Mouse (Mus musculus): ENCODE measurements around the gene Kcnk18.

DNA sequence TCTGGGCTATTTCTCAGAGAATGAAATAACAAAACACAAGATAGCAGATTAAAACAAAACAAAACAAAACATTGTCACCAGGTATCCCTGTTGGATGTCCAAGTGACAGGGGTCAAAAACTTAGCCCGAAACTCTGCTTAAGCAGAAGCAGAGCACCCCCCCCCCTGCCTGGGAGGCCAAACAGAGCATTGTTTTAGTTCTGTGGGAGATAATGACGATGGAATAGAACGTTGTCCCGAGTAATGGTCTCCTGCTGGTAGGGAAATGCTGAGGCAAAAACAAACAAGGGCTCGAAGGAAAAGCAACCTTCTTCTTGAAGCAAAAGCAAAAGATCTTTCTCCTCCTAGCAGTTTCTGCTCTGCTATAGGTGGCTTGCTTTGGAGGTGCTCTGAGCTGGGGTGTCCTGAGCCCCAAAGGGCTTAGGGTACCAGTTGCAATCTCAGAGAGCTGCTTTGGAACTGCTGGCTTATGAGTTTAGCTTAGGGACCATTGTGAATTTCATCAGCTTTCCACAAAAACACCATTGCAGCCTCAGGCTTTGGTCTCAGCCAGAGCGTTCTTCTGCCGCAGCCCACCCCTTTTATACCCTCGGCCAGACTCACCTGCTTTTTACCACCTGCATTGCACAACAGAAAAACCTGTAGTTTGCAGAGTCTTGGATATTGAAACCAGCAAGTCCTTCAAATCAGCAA is 28.4 kb upstream of the Kcnk18 start:
- TF ChIP-seq CTCF (IDR thresholded peaks at IDR 0.05; ENCODE audit: insufficient read depth, low read depth, low read length) (no peak), POLR2A (IDR thresholded peaks at IDR 0.05; ENCODE audit: insufficient read depth, low read depth, low read length) (no peak)

Measured in olfactory bulb, adult 2 months (tissue).